Mouse (Mus musculus) hindbrain, embryonic 12.5 days (tissue): Measurements from ENCODE around the gene Tmem211. TPM values are rescaled to one million over a fixed set of nuclear protein-coding genes. Genes with fewer than 3 reads are reported as not detected.

Experiments used
- ATAC-seq: fragments of 200-750 bp; cut with Nextera tagmentation; 2 replicates; pipeline ENCODE4 v1.8.0; 2017; ENCODE audit warnings: moderate TSS enrichment; ENCODE audit not compliant: low FRiP score
- H3K27ac ChIP-seq: fragments of 300-500 bp; sonication (generic); 2 replicates; pipeline ENCODE4 v1.5.1; 2016; ENCODE audit warnings: mild to moderate bottlenecking
- H3K27me3 ChIP-seq: fragments of 300-500 bp; sonication (generic); 2 replicates; pipeline ENCODE4 v1.6.1; 2016; ENCODE audit warnings: mild to moderate bottlenecking
- H3K36me3 ChIP-seq: fragments of 300-500 bp; sonication (generic); 2 replicates; pipeline ENCODE4 v1.6.1; 2016; ENCODE audit warnings: mild to moderate bottlenecking
- H3K4me1 ChIP-seq: fragments of 300-500 bp; sonication (generic); 2 replicates; pipeline ENCODE4 v1.6.1; 2016
- H3K4me2 ChIP-seq: fragments of 300-500 bp; sonication (generic); replicated peaks from 2 replicates; pipeline ENCODE4 v1.6.1; 2016; ENCODE audit warnings: mild to moderate bottlenecking
- H3K4me3 ChIP-seq: fragments of 300-500 bp; sonication (generic); 2 replicates; pipeline ENCODE4 v1.5.1; 2016; ENCODE audit warnings: mild to moderate bottlenecking
- H3K9ac ChIP-seq: fragments of 300-500 bp; sonication (generic); 2 replicates; pipeline ENCODE4 v1.6.1; 2016; ENCODE audit warnings: mild to moderate bottlenecking, moderate library complexity
- H3K9me3 ChIP-seq: fragments of 300-500 bp; sonication (generic); replicated peaks from 2 replicates; pipeline ENCODE4 v1.6.1; 2016; ENCODE audit warnings: mild to moderate bottlenecking
- WGBS: fragments of 180-500 bp; shearing (Covaris S2); methylation state at CpG from one replicate; pipeline ENCODE4 v1.1.7; 2016; 5-methylcytosine and 5-hydroxymethylcytosine counted together
- polyA plus RNA-seq: library from polyadenylated mRNA; unstranded; fragments of >200 nt; fragmentation: Nextera tagmentation; extraction: Ambion mirVana; gene quantifications from 2 replicates; pipeline ENCODE4 v1.2.1, GENCODE M21; 2016

Gene Tmem211
- polyA plus RNA-seq, 1 experiment from 2014 or later: 0.15 TPM

GRCm38 (mm10) chr5:113215610-113216011 is 11.1 kb upstream of the Tmem211 start:
- Histone ChIP-seq H3K4me1 (peaks cover 3% of the 10 kb centered on the region; the same call in 1 of the 2 replicates), H3K27me3 (peaks cover 10% of the 10 kb centered on the region), H3K4me2 (no peak overlapping the region), H3K36me3 (no peaks in the 10 kb centered on the region), H3K9ac (no peak overlapping the region), H3K4me3 (no peak overlapping the region), H3K27ac (no peak overlapping the region), H3K9me3 (no peaks in the 10 kb centered on the region)
- ATAC-seq: no peak
- WGBS: 82% methylated on average over 9 of the region's 9 CpGs

- H3K27ac ChIP-seq: no peak overlapping the region
- no peak for ATAC-seq
- H3K4me1 ChIP-seq: peaks cover 7% of the 10 kb centered on the region; the same call in 1 of the 2 replicates
- H3K9me3 ChIP-seq: no peaks in the 10 kb centered on the region
- H3K4me2 ChIP-seq: no peak overlapping the region
- peaks cover 12% of the 10 kb centered on the region for H3K27me3 ChIP-seq
- H3K36me3 ChIP-seq: no peaks in the 10 kb centered on the region
- no peak overlapping the region for H3K9ac ChIP-seq
- no peak overlapping the region for H3K4me3 ChIP-seq
- 75% methylated on average over 14 of the region's 14 CpGs for WGBS
These were observed 10.3 kb upstream of the Tmem211 start for GRCm38 (mm10) chr5:113216328-113216960.

DNA sequence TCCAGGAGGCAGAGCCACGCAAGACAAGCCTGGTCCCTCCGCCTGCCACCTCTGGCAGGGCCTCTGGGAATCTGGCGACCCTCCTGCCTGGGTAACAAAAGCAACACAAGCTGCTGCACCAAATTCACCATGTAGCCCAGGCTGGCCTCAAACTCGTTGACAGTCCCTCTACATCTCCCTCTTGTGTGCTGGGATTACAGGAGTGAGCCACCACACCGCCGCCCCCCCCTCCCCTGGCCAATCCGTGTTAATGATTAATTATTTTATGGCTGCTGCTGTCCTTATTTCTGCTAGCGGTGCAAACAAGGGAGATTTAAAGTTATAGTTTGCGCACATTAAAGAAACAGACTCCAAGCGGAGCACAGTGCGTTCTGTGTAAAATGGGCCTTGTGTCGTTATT is 9.6 kb upstream of the Tmem211 start:
- peaks cover 12% of the 10 kb centered on the region for H3K27me3 ChIP-seq
- no peak overlapping the region for H3K4me2 ChIP-seq
- no peak overlapping the region for H3K9ac ChIP-seq
- WGBS: 78% methylated on average over 12 of the region's 12 CpGs
- no peaks in the 10 kb centered on the region for H3K36me3 ChIP-seq
- H3K27ac ChIP-seq: no peak overlapping the region
- ATAC-seq: no peak
- peaks cover 7% of the 10 kb centered on the region; the same call in 1 of the 2 replicates for H3K4me1 ChIP-seq
- no peak overlapping the region for H3K4me3 ChIP-seq
- no peaks in the 10 kb centered on the region for H3K9me3 ChIP-seq

DNA sequence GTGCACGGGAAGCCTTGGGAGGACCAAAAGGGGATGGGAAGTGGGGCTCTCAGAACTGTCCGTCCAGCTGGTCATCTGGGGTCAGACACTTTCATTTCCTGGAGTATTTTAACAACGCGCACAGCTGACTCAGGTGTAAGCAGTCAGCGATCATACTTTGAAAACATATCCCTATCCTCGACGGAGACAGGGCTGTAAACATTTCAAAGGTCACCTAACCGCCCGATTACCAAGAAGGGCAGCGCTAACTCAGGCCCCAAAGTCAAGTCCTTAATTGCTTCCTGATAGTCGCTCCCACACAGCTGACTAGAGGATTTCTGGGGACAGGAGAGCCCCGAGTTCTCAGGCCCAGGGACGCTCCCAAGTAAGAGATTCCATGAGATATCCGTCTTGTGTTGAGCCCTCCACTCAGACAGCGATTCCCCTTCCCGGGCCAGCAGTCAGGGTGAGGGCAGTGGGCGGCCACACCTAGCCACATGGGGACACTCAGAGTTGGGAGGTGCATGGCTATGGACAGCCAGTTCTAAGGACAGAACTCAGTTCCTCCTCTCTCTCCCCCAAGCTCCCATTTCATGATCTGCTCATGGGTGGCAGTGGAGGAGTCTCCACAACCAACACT is 8.0 kb upstream of the Tmem211 start:
- Histone ChIP-seq H3K4me1 (peaks cover 7% of the 10 kb centered on the region; the same call in 1 of the 2 replicates), H3K9ac (no peak overlapping the region), H3K27ac (no peak overlapping the region), H3K36me3 (no peaks in the 10 kb centered on the region), H3K4me2 (no peak overlapping the region), H3K4me3 (no peak overlapping the region), H3K9me3 (no peaks in the 10 kb centered on the region), H3K27me3 (peaks cover 12% of the 10 kb centered on the region)
- WGBS: 81% methylated on average over 17 of the region's 17 CpGs
- ATAC-seq: no peak

DNA sequence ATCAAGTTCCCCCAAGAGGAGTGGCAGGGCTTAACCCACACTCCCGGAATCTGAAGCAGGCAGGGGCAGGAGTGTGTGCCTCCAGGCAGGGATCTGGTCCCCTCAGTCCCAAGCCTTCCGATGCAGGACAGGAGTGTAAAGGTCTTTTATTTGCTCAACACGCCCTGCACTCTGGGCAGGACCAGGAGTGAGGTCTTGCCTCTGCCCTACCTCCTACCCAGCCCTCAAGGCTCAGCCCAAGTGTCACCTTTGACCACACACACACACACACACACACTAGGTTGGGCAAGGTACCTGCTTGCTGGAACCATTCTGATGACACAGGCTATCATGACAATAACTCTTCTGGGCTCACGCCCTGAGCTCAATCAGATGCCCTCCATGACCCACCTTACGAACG is 7.3 kb upstream of the Tmem211 start:
- Histone ChIP-seq H3K36me3 (no peaks in the 10 kb centered on the region), H3K4me3 (no peak overlapping the region), H3K9ac (no peak overlapping the region), H3K27ac (no peak overlapping the region), H3K27me3 (peaks cover 12% of the 10 kb centered on the region), H3K9me3 (no peaks in the 10 kb centered on the region), H3K4me1 (peaks cover 7% of the 10 kb centered on the region; the same call in 1 of the 2 replicates), H3K4me2 (no peak overlapping the region)
- no peak for ATAC-seq
- WGBS: 82% methylated on average over 6 of the region's 6 CpGs

DNA sequence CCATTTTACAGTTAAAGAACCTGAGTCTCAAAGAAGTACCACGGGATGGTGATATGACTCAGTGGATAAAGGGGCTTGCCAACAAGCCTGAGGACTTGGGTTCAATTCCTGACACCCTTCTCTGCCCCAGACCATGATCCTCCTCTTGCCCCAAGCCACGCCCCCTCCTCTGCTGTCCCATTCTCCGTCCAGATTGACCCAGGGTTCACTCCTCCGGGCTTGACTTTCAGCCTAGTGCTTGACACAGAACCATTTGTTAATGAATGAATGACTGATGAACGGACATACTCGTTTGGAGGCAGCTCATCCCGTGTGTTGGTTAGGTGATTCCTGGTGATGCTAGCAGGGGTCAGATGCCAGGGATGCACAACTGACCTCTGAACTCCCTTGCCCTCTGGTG is 6.8 kb upstream of the Tmem211 start:
- Histone ChIP-seq H3K4me2 (peak overlapping the region; percentile 96; the same call in 1 of the 2 replicates), H3K9me3 (no peaks in the 10 kb centered on the region), H3K9ac (no peak overlapping the region), H3K4me3 (0 out of 2 replicates have a peak overlapping the region, but pooled peaks have one; percentile 54), H3K36me3 (no peaks in the 10 kb centered on the region), H3K27ac (no peak overlapping the region), H3K4me1 (peaks cover 7% of the 10 kb centered on the region; the same call in 1 of the 2 replicates), H3K27me3 (peaks cover 12% of the 10 kb centered on the region)
- no peak for ATAC-seq
- 54% methylated on average over 7 of the region's 7 CpGs for WGBS

DNA sequence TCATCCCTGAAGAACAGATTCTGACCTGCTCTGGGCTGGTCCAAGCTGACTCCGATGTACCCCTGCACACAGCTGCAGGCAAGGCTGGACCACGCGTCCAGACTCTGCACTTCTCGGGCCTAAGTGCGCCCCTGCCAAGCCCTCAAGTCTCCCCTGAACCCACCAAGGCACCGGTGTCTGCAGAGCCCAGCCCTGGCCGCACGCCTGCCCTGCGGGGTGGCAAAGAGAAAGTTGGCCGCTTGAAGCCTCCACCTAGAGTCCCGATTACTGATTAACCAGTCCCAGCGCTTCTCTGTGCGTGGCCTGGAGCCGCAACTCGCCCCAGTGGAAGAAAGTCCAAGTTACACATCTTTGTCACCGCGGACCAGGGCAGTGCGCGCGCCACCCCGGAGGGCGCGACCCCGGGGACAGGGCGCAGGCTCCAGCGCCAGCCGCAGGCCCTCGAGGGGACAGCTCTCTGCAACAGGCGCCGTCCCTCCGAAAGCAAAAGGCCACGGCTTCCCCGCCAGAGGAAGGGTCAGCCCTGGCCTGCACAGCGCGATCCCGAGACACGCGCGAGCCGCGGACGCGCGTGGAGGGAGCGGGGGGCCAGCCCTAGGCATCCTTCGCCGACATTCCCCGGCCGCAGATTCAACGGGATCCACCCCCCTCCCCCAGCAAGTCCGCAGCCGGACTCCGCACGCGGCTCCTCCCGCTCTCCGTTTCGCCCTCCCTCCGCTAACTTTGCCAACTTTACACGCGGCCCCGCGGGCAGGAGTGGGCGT is 6.1 kb upstream of the Tmem211 start:
- H3K27ac ChIP-seq: no peak overlapping the region
- no peaks in the 10 kb centered on the region for H3K36me3 ChIP-seq
- H3K4me1 ChIP-seq: peaks cover 11% of the 10 kb centered on the region
- WGBS: 1% methylated on average over 62 of the region's 64 CpGs
- H3K4me2 ChIP-seq: peak overlapping the region; percentile 96
- H3K9ac ChIP-seq: peak overlapping the region; percentile 67
- peak overlapping the region; percentile 54 for H3K4me3 ChIP-seq
- H3K27me3 ChIP-seq: peaks cover 12% of the 10 kb centered on the region
- ATAC-seq: peak; percentile 46
- H3K9me3 ChIP-seq: no peaks in the 10 kb centered on the region

GRCm38 (mm10) chr5:113221147-113221865 is 5.4 kb upstream of the Tmem211 start, which contains the start of gene 2900026A02Rik:
TSS of gene 2900026A02Rik (minus strand) at chr5:113221236.
- Histone ChIP-seq H3K27ac (no peak within 1 kb of the TSS), H3K9ac (peak within 1 kb of the TSS; percentile 67), H3K27me3 (peaks cover 12% of the 10 kb centered on the region), H3K4me1 (peaks cover 18% of the 10 kb centered on the region), H3K36me3 (no peaks in the 10 kb centered on the region), H3K9me3 (no peaks in the 10 kb centered on the region), H3K4me2 (peak within 1 kb of the TSS; percentile 96), H3K4me3 (peak within 1 kb of the TSS; percentile 54)
- peak; percentile 32; the same call in 1 of the 2 replicates for ATAC-seq
- WGBS: 10% methylated on average over 48 of the region's 62 CpGs

- Histone ChIP-seq H3K4me1 (peaks cover 20% of the 10 kb centered on the region), H3K27ac (no peak overlapping the region), H3K4me2 (no peak overlapping the region), H3K27me3 (peaks cover 12% of the 10 kb centered on the region), H3K36me3 (no peaks in the 10 kb centered on the region), H3K4me3 (no peak overlapping the region), H3K9ac (no peak overlapping the region), H3K9me3 (no peaks in the 10 kb centered on the region)
- ATAC-seq: no peak
- 61% methylated on average over 4 of the region's 4 CpGs for WGBS
These were observed 2.8 kb upstream of the Tmem211 start for GRCm38 (mm10) chr5:113223888-113224287.

DNA sequence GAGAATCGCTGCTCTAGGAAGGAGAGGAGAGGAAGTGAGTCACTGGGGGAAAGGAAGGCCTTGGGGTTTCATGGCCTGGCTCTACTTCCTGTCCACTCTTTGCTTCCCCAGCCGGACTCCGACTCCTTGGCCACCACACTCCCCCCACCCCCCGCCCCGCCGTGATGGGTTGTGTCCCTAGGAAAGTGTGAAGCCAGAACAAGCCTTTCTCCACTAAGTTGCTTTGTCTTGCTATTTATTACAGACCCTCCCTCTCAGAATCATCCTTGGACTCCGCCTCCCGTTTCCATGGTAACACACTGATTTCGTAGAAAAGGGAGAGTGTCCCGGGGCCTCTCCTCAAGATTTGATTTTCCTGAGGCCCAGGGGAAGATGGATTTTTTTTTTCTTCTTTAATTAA is 1.4 kb upstream of the Tmem211 start:
- ATAC-seq: no peak
- Histone ChIP-seq H3K27me3 (peaks cover 6% of the 10 kb centered on the region), H3K9me3 (no peaks in the 10 kb centered on the region), H3K4me3 (no peak overlapping the region), H3K9ac (no peak overlapping the region), H3K4me1 (peaks cover 20% of the 10 kb centered on the region), H3K4me2 (peak overlapping the region; percentile 48), H3K27ac (no peak overlapping the region), H3K36me3 (no peaks in the 10 kb centered on the region)
- 16% methylated on average over 10 of the region's 10 CpGs for WGBS

DNA sequence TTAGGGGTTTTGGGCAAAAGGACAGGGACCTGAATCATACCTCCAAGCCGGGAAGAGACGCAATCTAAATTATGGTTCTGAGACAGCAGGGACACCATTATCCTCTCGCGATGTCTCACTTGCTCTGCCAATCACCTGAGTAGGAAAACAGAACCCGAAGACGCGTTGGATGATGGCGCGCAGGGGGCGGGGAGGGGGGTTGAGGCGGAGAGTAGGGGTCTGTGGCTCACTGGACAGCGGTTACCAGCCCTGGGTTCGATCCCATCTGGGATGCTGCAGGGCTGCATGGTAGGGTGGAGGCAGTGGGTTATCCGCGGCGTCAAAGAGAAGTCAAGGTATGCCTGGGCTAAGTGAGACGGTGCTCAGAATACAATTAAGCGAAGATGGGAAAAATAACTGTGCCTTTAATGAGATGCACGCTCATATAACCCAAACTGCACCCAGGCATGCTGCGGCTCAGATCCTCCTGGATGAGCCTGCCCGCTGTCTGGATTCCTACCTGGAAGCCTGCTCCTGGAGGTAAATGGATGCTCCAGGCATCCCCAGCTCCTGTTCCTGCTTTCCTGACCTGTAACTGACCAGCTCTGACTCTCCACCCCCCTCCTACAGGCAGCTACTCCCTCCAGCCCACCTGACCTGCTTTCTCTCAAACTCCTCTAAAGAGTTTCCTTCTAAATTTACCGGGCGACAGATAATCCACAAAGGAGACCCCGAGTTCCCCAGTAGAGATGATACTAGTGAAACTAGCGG is 848 bp upstream of the Tmem211 start:
- 14% methylated on average over 25 of the region's 25 CpGs for WGBS
- Histone ChIP-seq H3K9ac (0 out of 2 replicates have a peak overlapping the region, but pooled peaks have one; percentile 2), H3K4me1 (peaks cover 14% of the 10 kb centered on the region), H3K27me3 (peaks cover under 1% of the 10 kb centered on the region; the same call in 1 of the 2 replicates), H3K4me2 (peak overlapping the region; percentile 48), H3K27ac (peak overlapping the region; percentile 58; the same call in 1 of the 2 replicates), H3K9me3 (no peaks in the 10 kb centered on the region), H3K4me3 (peak overlapping the region; percentile 19), H3K36me3 (no peaks in the 10 kb centered on the region)
- peak; percentile 48; the same call in 1 of the 2 replicates for ATAC-seq
